Mouse (Mus musculus) CH12.LX (cell line): ENCODE results near the gene Fus. TPM values are rescaled to one million over a fixed set of nuclear protein-coding genes. Genes with fewer than 3 reads are reported as not detected.

Source experiments
- DNase-seq: peaks from one replicate; pipeline ENCODE4 v3.0.0-alpha.2; 2013; ENCODE audit errors: extremely low read depth
- H3K27ac ChIP-seq: 2 replicates; pipeline ENCODE4 v1.5.1; 2012; ENCODE audit warnings: low read depth, mild to moderate bottlenecking, control low read depth, moderate library complexity; ENCODE audit not compliant: insufficient read depth
- H3K27me3 ChIP-seq: replicated peaks from 2 replicates; pipeline ENCODE3; 2012; ENCODE audit warnings: inconsistent platforms
- H3K36me3 ChIP-seq, 2 experiments: replicated peaks in 1 of 2; 2 replicates each; pipeline versions ENCODE3 to v1.6.1; 2012; ENCODE audit warnings: inconsistent platforms in 1 of 2, low read length in 1 of 2, mild to moderate bottlenecking in 1 of 2, mixed read lengths in 1 of 2, moderate library complexity in 1 of 2; ENCODE audit not compliant: control insufficient read depth in 1 of 2, insufficient read depth in 1 of 2
- H3K4me1 ChIP-seq, 2 experiments: 2 replicates each; pipeline ENCODE4 v1.6.1; 2012; ENCODE audit warnings: inconsistent platforms in 1 of 2, moderate library complexity in 1 of 2; ENCODE audit not compliant: insufficient read depth in 2 of 2, control insufficient read depth in 1 of 2
- H3K4me2 ChIP-seq: 2 replicates; pipeline ENCODE4 v1.6.1; 2012; ENCODE audit warnings: low read depth, mild to moderate bottlenecking, control low read depth; ENCODE audit not compliant: poor library complexity, insufficient read depth, severe bottlenecking
- H3K4me3 ChIP-seq, 3 experiments: fragments of 150-350 bp in 1 of 3; sonication (generic) in 1 of 3; replicated peaks in 1 of 3; 2 replicates each; pipeline versions ENCODE3 to v1.5.1; 2011 to 2012; ENCODE audit warnings: low read depth in 2 of 3, low read length in 2 of 3, mild to moderate bottlenecking in 2 of 3, moderate library complexity in 2 of 3, control low read depth in 1 of 3, improper control_type of control experiment in 1 of 3, inconsistent platforms in 1 of 3, mixed read lengths in 1 of 3; ENCODE audit not compliant: poor library complexity in 1 of 3
- H3K79me2 ChIP-seq: replicated peaks from 2 replicates; pipeline ENCODE4 v1.6.1; 2012; ENCODE audit warnings: mild to moderate bottlenecking, moderate library complexity; ENCODE audit not compliant: control insufficient read depth, poor library complexity, insufficient read depth, severe bottlenecking; ENCODE audit errors: extremely low read depth
- H3K9ac ChIP-seq: 2 replicates; pipeline ENCODE4 v1.6.1; 2012; ENCODE audit warnings: low read depth, mild to moderate bottlenecking, control low read depth, moderate library complexity; ENCODE audit not compliant: insufficient read depth
- H3K9me3 ChIP-seq: replicated peaks from 2 replicates; pipeline ENCODE3; 2012; ENCODE audit warnings: low read length, inconsistent platforms, mixed read lengths
- BHLHE40 ChIP-seq: IDR thresholded peaks from 2 replicates; pipeline ENCODE4 v1.6.1; 2011; ENCODE audit warnings: mild to moderate bottlenecking, low read depth, low read length, improper control_type of control experiment
- CHD1 ChIP-seq: IDR thresholded peaks from 2 replicates; pipeline ENCODE4 v1.6.1; 2012; ENCODE audit warnings: low read depth, low read length, improper control_type of control experiment, inconsistent platforms
- CHD2 ChIP-seq: IDR thresholded peaks from 2 replicates; pipeline ENCODE4 v1.6.1; 2011; ENCODE audit warnings: low read length, improper control_type of control experiment
- E2F4 ChIP-seq: IDR thresholded peaks from 2 replicates; pipeline ENCODE4 v1.6.1; 2011; ENCODE audit warnings: low read depth, low read length, improper control_type of control experiment; ENCODE audit not compliant: insufficient replicate concordance
- EP300 ChIP-seq: IDR thresholded peaks from 2 replicates; pipeline ENCODE4 v1.6.1; 2011; ENCODE audit warnings: low read length, improper control_type of control experiment
- ETS1 ChIP-seq: conservative IDR thresholded peaks from 2 replicates; pipeline ENCODE4 v1.6.1; 2012; ENCODE audit warnings: low read depth, mild to moderate bottlenecking, inconsistent platforms, low read length, improper control_type of control experiment, moderate library complexity
- HCFC1 ChIP-seq: IDR thresholded peaks from 2 replicates; pipeline ENCODE4 v1.6.1; 2012; ENCODE audit warnings: low read depth, mild to moderate bottlenecking, inconsistent platforms, low read length, improper control_type of control experiment
- IRF4 ChIP-seq: IDR thresholded peaks from 2 replicates; pipeline ENCODE4 v1.6.1; 2014; ENCODE audit warnings: low read depth, mild to moderate bottlenecking, inconsistent platforms, low read length, improper control_type of control experiment
- JUND ChIP-seq: conservative IDR thresholded peaks from 2 replicates; pipeline ENCODE4 v1.6.1; 2011; ENCODE audit warnings: low read depth, low read length, improper control_type of control experiment
- KAT2A ChIP-seq: IDR thresholded peaks from 2 replicates; pipeline ENCODE4 v1.6.1; 2012; ENCODE audit warnings: low read length, improper control_type of control experiment, inconsistent platforms; ENCODE audit not compliant: insufficient replicate concordance
- MAZ ChIP-seq: IDR thresholded peaks from 2 replicates; pipeline ENCODE4 v1.6.1; 2012; ENCODE audit warnings: low read depth, mild to moderate bottlenecking, inconsistent platforms, low read length, improper control_type of control experiment, moderate library complexity
- MEF2A ChIP-seq: IDR thresholded peaks from 2 replicates; pipeline ENCODE4 v1.6.1; 2014; ENCODE audit warnings: low read depth, mild to moderate bottlenecking, inconsistent platforms, low read length, improper control_type of control experiment, borderline replicate concordance
- MXI1 ChIP-seq: IDR thresholded peaks from 2 replicates; pipeline ENCODE4 v1.6.1; 2011; ENCODE audit warnings: mild to moderate bottlenecking, low read depth, low read length, improper control_type of control experiment
- MYC ChIP-seq: IDR thresholded peaks from 2 replicates; pipeline ENCODE4 v1.6.1; 2011; ENCODE audit warnings: low read depth, mild to moderate bottlenecking, improper control_type of control experiment, low read length
- NRF1 ChIP-seq: IDR thresholded peaks from 2 replicates; pipeline ENCODE4 v1.6.1; 2014; ENCODE audit warnings: low read depth, mild to moderate bottlenecking, inconsistent platforms, low read length, improper control_type of control experiment, moderate library complexity
- PAX5 ChIP-seq: IDR thresholded peaks from 2 replicates; pipeline ENCODE4 v1.6.1; 2012; ENCODE audit warnings: low read length, inconsistent platforms, mixed read lengths
- POLR2A ChIP-seq: IDR thresholded peaks from 2 replicates; pipeline ENCODE4 v1.6.1; 2011; ENCODE audit warnings: low read depth, mild to moderate bottlenecking, improper control_type of control experiment, low read length
- RCOR1 ChIP-seq: conservative IDR thresholded peaks from 2 replicates; pipeline ENCODE4 v1.6.1; 2012; ENCODE audit warnings: low read depth, mild to moderate bottlenecking, inconsistent platforms, low read length, improper control_type of control experiment
- SIN3A ChIP-seq: IDR thresholded peaks from 2 replicates; pipeline ENCODE4 v1.6.1; 2012; ENCODE audit warnings: low read length, improper control_type of control experiment, inconsistent platforms
- TBP ChIP-seq: conservative IDR thresholded peaks from 2 replicates; pipeline ENCODE4 v1.6.1; 2011; ENCODE audit warnings: low read depth, low read length, improper control_type of control experiment
- TCF12 ChIP-seq: IDR thresholded peaks from 2 replicates; pipeline ENCODE4 v1.6.1; 2014; ENCODE audit warnings: low read depth, mild to moderate bottlenecking, inconsistent platforms, low read length, improper control_type of control experiment
- UBTF ChIP-seq: IDR thresholded peaks from 2 replicates; pipeline ENCODE4 v1.6.1; 2012; ENCODE audit warnings: low read depth, mild to moderate bottlenecking, inconsistent platforms, low read length, improper control_type of control experiment, moderate library complexity
- USF2 ChIP-seq: conservative IDR thresholded peaks from 2 replicates; pipeline ENCODE4 v1.6.1; 2011; ENCODE audit warnings: low read depth, low read length, improper control_type of control experiment
- ZKSCAN1 ChIP-seq: IDR thresholded peaks from 2 replicates; pipeline ENCODE4 v1.6.1; 2012; ENCODE audit warnings: low read depth, inconsistent platforms, low read length, improper control_type of control experiment, borderline replicate concordance
- ZMIZ1 ChIP-seq: IDR thresholded peaks from 2 replicates; pipeline ENCODE4 v1.6.1; 2012; ENCODE audit warnings: low read depth, mild to moderate bottlenecking, inconsistent platforms, low read length, improper control_type of control experiment
- dilution Hi-C: fragments of 300-500 bp; cut with MboI; formaldehyde crosslinking; loops from 2 replicates; pipeline ENCODE4 v1.14.3; 2020; ENCODE audit warnings: low sequenced_read_pairs; ENCODE audit not compliant: extremely low pct_unique_long_range_greater_than_20kb, extremely low pct_ligation_motif_present
- in situ Hi-C: fragments of 300-500 bp; cut with MboI; formaldehyde crosslinking; loops from 3 replicates; pipeline ENCODE4 v1.14.3; 2019; ENCODE audit warnings: low sequenced_read_pairs, low pct_ligation_motif_present, low pct_unique_long_range_greater_than_20kb, mixed read lengths
- polyA plus RNA-seq: library from polyadenylated mRNA; unstranded; fragments of >175 nt; gene quantifications from 2 replicates; pipeline ENCODE4 v1.2.1, GENCODE M21; 2012; ENCODE audit warnings: low read depth; ENCODE audit not compliant: insufficient read length
- total RNA-seq, 2 experiments: library from RNA; depleted of rRNA; stranded (reverse); fragments of 300-350 nt in 1 of 2; fragments of >200 nt in 1 of 2; gene quantifications; 2 replicates each; pipeline ENCODE4 v1.2.3; 2012 to 2014

Gene Fus
- total and polyA plus RNA-seq, 3 experiments = 39.2 to 848 (median 57.7) TPM

GRCm38 (mm10) chr7:128018275-128018674 is 51.0 kb downstream of the Fus start:
- Histone ChIP-seq H3K9ac (no peak overlapping the region), H3K27ac (no peak overlapping the region), H3K9me3 (no peaks in the 10 kb centered on the region), H3K36me3 (no peaks in the 10 kb centered on the region), H3K4me1 (no peaks in the 10 kb centered on the region), H3K27me3 (no peaks in the 10 kb centered on the region), H3K79me2 (no peaks in the 10 kb centered on the region), H3K4me3 (no peak overlapping the region), H3K4me2 (no peak overlapping the region)
- in situ Hi-C loops = no loop called here
- DNase-seq = no peak
- no peak for TF ChIP-seq MAZ
- no peak for TF ChIP-seq CHD2
- TF ChIP-seq HCFC1 = no peak
- TF ChIP-seq TCF12 = no peak
- no peak for TF ChIP-seq MXI1
- TF ChIP-seq SIN3A = no peak
- no peak for TF ChIP-seq EP300
- no peak for TF ChIP-seq KAT2A
- no peak for TF ChIP-seq ZMIZ1
- TF ChIP-seq POLR2A = no peak
- no peak for TF ChIP-seq TBP
- no peak for TF ChIP-seq CHD1
- no peak for TF ChIP-seq MYC
- no peak for TF ChIP-seq PAX5
- no peak for TF ChIP-seq NRF1
- TF ChIP-seq USF2 = no peak
- no peak for TF ChIP-seq RCOR1
- no peak for TF ChIP-seq BHLHE40
- TF ChIP-seq, all 38 proteins: peak for 0
- dilution Hi-C loops = no loop called here

DNA sequence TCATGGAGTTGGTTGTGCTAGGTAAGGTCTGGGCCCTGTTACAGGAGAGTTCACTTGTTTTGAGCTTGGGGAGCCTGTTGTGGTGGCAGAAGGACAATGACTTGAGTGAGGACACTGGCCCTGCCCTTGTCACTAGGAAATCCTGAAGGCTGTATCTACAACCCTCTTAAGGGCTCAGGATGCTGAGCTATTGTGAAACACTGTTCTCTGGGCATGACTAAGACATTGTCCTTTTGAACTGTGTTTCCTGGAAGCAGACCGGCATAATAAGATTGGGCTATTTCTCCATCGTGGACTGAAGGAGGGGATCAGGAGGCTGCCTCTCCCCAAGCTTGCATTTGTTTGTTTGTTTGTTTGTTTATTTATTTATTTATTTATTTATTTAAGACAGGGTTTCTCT is 51.9 kb downstream of the Fus start:
- H3K9me3 ChIP-seq = no peaks in the 10 kb centered on the region
- dilution Hi-C loops = no loop called here
- in situ Hi-C loops = no loop called here

More for the DNA sequence above, 51.9 kb downstream of the Fus start:
- Histone ChIP-seq H3K4me1 (no peaks in the 10 kb centered on the region), H3K4me2 (no peak overlapping the region), H3K27me3 (no peaks in the 10 kb centered on the region), H3K27ac (no peak overlapping the region), H3K4me3 (no peak overlapping the region), H3K36me3 (no peaks in the 10 kb centered on the region), H3K9ac (no peak overlapping the region), H3K79me2 (no peaks in the 10 kb centered on the region)
- no peak for TF ChIP-seq EP300
- no peak for TF ChIP-seq SIN3A
- no peak for TF ChIP-seq E2F4
- no peak for TF ChIP-seq IRF4
- TF ChIP-seq MEF2A = no peak
- no peak for TF ChIP-seq JUND
- no peak for TF ChIP-seq ETS1
- no peak for TF ChIP-seq UBTF
- TF ChIP-seq ZKSCAN1 = no peak
- TF ChIP-seq TCF12 = no peak
- no peak for DNase-seq
